Mouse (Mus musculus) monocyte, adult 2 months (primary cell): ENCODE results near the gene Tymp.

Source experiments
- DNase-seq, 2 experiments: peaks; one replicate each; pipeline ENCODE4 v3.0.0; 2022; ENCODE audit warnings: low spot score in 2 of 2, low read depth in 1 of 2

Gene Tymp

DNA sequence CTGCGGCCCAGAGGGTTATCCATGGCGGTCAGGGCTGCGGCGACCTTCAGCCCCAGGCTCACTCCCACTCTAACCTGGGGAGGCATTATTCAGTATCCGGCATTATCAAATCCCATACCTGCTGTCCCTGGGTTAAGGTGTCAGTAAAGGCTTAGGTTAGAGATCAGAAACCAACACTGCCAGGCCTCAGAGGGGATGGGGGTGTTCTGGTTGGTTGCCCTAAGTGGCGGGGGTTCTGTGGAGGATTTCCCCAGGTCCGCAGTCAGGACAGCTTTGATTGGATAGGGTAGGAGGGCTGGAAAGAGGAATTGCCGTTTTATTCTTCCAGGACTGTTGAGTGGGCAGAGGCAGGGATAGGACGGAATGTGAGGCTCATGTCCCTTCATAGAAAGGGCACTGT lies 2.5 kb downstream of the Tymp start:
- DNase-seq: no peak

DNA sequence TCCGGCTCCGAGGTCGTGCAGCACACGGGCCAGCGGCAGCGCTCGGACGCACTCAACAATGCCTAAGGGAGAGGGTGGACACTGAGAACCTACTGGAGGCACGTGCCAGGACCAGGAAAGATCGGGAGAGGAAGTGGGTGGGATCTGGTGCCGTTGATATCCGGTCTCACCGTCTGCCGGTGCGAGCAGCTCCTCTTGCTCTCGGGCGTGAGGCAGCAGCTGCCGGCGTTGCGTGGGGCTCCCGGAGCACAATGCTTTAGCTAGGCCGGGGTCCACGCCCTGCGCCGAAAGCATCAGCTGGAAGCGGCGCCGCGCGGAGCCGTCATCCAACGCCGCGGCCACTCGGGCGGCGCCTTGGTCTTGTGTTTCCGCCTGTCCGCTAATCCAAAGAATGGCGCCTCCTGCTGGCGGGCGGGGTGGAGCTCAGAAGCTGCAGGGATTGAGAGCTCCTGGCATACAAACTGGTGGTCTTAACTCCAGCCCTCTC lies 3.0 kb downstream of the Tymp start, which contains the start of gene Sco2:
Gene Sco2 (minus strand): TSS at position 85 of the 487 bp plus-strand sequence.
- peak; percentile 71 to 86 for DNase-seq

DNA sequence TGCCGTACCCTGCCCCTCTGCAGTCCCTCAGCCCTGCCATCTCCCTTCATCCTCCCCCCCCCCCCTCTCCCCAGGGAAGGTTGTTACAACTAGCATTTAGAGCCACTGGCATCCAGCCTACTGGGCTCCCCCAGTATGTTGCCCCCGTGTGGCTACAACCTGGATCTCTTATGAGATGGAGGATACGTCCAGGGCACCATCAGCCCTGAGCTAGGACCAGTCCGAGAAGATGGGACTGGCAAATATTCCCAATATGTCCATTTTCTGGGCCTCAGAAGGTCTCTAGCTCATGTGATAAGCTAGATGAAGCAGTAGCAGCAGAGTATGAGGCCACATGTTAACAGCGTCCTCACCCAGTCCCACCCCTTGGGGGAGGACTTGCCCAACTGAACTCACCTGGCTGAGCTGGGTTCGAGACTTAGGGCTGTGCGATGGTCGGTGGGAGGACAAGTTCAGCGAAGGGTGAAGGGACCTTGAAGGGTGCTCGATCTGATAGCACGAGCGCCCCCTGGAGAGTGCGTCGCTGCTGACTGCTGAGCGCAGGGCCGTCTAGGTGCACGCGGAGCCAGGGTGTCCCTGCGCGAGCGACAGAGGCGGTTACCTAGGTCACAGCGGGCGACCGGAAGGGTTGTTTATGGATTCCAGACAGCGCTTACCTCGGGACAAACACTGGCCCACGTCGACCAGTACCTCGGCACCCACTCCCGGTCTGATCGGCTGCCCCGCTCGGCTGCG lies 3.6 kb downstream of the Tymp start:
- DNase-seq: peak; percentile 55 to 75

DNA sequence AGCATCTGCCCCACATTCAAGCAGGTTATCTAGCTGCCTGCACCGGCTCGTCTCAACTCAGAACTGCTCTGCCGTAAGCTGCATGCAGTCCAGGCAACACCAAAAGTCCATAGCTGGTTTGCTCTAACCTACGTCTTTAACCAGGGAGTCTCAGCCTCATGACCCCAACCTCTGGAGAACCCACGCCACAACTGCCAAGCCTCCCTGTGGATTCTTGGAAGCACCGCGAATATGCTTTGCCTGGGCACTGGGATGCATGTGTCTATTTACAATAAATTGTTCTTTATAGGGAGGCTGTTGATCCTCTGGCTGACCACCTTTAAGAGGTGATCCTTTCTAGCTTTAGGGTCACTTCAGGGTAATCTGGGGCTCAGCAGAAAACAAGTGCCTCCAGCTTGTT lies 4.3 kb downstream of the Tymp start:
- no peak for DNase-seq

DNA sequence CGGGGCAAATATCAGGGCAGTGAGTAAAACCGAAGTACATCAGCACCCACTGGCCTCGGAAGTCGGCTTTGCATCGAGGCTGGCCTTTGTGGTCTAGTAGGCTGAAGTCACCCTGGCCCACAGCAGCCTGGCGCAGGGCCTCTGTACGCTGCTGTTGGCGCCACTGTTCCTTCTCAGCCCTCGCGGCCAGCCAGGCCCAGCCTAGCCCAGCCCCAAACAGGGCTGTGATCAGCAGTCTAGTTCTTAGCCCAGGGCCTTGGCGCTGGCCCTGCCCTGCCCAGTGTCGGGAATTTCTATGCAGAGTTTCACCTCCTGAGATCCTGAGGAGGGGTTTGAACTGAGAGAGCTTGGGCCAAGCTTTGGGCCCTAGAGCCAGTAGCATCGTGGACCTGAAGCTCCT lies 4.8 kb downstream of the Tymp start:
- no peak for DNase-seq

DNA sequence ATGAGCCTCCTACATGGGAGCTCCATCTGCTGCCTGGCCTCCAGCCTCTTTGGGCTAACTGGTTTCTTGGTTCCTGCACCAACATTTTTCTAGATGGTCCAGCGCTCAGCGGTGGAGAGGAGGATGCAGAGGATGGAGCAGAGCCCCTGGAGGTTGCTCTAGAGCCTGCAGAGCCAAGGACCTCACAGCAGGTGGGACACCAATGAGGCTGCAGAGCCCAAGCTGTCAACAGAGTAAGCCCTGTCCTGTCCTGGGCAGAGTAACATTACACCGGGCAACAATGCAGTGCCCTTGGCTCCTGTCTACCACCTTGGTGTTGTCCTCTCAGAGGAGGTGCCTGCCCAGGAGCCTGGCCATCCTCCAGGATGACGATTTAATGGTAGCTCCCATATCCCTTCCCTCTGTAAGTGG lies 11.7 kb downstream of the Tymp start:
- no peak for DNase-seq

DNA sequence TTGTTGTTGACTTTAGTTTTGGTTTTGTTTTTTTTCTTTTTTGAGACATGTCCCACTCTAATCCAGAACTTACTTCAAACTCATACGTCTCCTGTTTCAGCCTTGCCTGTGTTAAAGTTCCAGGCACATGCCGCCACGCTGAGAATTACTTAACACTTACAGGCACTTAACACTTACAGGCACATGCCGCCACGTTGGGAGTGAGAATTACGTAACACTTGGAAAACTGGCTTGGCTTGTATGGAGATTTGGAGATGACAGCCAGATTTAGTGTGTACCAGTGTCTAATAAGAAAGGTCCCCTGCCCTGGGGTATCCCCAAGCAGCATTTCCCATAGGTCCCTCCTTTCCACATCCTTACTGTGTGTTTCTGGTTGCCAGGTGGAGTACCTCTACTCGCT lies 13.8 kb downstream of the Tymp start:
- DNase-seq: no peak

DNA sequence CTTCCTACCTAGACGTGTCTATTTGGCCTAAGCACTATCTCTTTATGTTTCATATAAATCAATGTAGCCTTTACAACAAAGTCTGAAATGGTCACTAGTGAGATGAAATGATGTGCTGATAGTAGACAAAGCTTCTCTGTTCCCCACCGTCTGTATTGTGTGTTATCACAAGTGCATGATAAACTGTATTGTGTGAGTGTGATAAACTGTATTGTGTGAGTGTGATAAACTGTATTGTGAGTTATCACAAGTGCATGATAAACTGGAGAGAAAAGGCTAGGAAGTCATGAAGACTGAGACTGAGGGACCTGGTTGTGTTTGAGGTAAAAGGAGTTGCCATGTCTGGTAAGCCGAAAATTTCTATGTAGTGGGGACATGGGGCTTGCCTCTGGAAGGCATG lies 18.1 kb downstream of the Tymp start:
- no peak for DNase-seq

DNA sequence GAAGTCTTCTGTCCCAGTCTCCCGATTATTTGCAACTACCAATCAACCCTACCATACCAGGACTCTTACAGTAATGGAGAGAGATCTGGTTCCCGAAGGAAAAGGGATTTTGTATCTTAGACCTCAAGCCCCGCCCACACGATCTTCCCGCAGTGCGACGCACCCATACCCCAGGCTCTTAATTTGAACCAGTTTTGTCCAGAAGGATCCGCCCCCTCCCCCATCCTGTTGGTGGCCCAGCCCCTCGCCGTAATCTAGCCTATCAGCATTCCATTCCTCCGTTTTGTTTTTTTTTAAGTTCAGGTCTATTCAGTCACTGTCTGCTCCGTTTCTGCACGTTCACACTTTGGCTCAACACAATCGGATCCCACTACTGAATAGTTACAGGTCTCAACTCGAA lies 20.5 kb downstream of the Tymp start:
- DNase-seq: peak in 1 of 2 experiments; percentile 33

DNA sequence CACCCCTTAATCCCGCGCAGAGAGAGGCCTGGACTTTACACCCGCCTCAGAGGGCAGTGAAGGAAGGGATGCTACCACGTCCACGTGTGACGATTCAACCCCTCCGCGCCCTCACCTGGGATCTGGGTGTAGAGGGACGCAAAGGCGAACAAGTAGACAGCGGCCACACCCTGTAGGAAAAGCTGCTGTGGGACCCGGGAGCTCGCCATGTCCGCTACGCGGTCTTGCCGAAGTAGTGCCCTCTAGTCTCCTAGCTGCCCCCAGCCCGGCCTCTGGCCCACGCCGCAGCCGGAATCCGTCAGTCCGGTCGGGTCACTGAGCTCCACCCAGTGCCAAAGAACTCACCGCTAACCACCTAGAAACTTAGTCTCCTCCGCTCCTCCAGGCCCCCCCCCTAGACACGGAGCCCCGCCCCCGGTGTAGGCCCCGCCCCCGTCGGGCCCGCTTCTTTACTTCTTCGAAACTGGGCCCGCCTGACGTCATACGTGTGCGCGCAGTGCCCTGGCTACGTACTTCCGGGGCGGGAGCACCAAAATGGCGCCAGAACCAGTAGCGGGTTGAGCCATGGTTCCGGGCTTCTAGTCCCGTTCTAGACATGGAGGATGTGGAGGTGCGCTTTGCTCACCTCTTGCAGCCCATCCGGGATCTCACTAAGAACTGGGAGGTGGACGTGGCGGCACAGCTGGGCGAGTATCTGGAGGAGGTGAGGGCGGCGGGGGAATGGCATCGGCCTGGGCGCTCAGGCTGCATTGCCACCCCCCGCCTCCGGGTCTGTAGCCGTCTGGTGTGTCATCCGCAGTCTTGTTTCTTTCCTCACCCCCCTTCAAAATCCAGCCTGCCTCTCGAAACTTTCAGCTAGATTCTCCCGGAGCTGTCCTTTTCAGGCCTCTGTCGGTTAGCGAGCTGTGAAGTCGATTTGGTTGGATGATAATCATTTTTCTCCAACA lies 21.3 kb downstream of the Tymp start, which contains the start of the genes Lmf2 and Ncaph2:
Gene Lmf2 (minus strand): TSS at position 419 of the 947 bp plus-strand sequence.
Gene Ncaph2 (plus strand): TSS at position 479 of the 947 bp plus-strand sequence.
- DNase-seq: peak; percentile 88 to 94

DNA sequence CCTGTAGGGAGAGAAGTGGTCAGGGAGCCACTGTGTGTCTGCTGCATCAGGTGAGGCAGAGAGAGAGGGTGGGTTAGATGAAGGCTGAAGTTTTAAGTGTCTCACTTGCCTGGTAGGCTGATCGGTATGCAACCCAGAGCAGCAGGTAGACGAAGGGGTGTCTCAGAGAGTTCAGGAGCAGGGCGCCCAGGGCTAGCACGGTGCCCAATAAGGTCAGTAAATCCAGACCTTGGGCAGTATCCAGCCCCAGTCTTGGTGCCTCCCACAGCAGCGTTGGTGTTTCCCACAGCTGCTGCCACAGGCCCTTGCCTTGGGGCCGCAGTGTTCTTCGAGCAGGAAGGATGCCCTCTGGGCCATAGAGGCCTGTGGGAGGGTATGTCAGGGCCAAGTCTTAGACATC lies 22.4 kb downstream of the Tymp start:
- no peak for DNase-seq

DNA sequence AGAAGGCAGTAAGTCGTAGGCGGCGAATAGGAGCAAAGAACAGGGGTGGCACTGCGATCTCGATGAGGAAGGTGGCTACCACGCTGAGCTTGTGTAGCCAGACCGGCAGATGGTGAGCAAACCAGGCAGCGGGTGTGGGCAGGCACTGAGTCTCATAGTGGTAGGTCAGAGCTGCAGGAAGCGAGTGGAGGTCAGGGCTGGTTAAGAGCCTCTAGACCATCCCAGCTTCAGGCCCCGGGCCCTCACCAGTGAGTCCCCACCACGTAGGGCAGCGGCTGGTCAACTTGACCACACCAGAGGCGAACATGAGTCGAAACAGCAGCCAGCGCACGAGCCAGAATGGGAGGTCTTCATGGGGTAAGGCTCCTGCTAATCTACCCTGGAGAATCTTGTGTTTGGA lies 23.0 kb downstream of the Tymp start:
- DNase-seq: no peak

DNA sequence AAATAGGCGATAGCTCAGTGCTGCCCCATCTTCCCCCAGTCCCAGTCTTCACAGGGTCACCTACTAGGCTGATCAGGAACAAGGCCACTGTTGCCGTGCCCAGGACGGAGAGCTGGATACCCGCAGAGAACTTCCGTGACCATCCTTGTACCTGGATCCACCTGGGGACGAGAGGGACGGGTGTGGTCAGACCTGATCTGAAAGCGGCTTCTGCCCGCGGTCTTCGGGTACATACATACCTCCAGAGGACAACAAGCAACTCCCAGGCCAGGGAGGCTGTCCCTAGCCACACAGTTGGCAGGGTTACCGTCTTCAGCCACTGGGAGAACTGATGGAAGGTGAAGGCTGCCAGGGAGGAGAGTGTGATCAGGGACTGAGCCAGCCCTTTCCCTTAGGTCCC lies 24.0 kb downstream of the Tymp start:
- DNase-seq: no peak

DNA sequence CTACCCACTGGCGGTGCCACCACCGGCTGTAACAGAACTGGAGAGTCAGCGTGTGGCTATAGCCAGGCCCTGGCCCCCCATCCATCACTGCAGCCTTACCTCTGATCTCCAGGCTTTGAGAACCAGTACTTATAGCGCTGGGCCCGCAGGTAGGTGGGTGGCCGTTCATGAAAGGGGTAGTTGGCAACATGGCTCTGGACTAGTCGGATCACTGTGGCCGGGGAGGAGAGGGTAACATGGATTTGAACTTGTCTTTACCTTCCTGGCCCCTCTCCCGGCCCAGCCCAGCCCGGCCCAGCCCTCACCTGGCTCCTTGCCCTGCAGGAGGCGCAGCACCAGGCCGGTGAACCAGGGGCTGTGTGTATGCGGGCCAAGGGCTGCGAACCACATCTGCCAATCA lies 24.8 kb downstream of the Tymp start:
- DNase-seq: no peak

DNA sequence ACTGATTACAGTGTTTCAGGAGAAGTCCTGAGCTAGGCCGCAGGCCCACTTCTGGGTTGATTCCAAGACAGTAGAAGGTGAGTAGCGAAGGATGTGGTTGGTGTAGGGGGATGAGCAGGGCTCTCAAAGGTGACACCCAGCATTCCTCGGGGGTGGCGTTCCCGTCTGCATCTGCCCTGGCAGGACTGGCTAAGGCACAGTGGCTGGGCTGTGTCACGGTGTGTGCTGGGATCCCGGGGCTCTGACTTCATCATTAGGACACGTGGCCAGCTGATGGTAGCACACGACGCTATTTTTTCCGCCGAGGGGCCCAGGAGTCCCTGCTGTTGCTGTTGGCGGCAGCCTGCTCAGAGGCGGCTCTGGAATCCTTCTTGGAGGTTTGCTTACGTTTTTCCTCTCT lies 25.5 kb downstream of the Tymp start:
- DNase-seq: no peak

DNA sequence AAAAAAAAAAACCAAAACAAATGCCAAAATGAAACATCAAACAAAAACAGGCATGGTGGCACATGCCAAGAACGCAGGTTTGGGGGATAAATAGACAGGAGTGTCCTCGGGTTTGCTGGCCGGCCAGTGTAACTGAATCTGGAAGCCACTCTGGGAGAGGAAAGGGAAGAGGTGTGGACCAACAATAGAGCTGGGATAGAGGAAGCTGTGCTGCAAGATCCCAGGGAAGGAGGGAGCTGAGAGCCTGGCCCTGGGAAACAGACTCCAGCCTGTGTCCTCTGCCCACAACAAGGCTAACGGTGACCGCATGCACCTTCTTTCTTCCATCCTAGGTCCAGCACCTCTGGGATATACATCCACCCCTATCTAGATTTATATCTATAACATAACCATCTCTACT lies 26.4 kb downstream of the Tymp start:
- no peak for DNase-seq

DNA sequence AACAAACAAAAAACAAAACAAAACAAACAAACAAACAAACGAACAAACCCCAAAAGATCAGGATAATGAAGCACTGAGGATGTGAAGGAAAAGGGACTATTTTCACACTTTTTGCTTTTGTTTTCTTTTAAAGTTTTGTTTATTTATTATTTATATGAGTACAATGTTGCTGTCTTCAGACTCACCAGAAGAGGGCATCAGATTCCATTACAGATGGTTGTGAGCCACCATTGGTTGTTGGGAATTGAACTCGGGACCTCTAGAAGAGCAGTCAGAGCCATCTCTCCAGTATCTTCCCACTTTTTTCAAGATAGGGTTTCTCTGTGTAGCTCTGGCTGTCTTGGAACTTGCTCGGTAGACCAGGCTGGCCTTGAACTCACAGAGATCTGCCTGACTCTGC lies 33.5 kb downstream of the Tymp start:
- DNase-seq: no peak

DNA sequence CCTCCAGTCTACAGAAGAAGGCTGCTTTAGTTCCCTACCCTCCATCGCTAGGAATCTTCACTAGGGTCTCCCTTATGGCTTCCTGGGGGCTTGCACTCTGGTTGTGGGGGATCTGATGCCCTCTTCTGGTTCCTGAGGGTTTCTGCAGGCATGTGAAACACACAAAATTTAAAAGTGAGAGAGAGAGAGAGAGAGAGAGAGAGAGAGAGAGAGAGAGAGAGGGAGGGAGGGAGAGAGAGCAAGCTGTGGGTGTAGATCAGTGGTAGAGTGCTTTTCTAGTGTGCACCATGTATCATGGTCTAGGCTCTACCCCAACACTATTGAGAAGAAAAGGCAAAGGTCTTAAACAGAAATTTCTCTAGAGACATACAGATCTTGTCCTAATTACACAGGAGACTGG lies 35.2 kb downstream of the Tymp start:
- no peak for DNase-seq

DNA sequence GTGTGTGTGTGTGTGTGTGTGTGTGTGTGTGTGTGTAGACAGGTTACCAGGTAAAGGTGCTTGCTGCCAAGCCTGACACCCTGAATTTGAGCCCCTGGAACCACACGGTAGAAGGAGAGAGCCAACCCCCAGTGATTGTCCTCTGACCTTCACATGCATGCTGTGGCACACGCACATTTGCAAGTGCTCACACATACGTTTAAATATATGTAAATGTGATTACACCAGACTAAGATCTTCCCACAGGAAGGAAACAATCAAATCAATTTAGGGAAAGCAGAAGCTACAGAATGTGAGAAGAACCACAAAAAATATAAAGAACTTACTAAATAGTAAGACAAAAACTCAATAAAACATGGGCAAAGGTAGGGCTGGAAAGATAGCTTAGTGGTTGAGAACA lies 36.7 kb downstream of the Tymp start:
- no peak for DNase-seq

DNA sequence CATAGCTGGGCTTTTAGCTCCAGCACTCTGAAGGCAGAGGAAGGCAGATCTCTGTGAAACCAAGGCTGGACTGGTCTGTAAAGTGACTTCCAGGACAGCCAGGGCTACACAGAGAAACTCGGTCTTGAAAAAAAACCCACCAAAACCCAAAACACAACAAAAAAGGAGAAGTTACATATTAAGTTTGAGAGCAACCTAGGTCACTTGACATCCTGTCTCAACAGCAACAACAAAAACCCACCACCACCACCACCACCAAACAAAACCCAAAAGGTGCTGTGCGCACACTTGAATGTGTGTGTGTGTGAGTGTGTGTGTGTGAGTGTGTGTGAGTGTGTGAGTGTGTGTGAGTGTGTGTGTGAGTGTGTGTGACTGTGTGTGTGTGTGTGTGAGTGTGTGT lies 37.1 kb downstream of the Tymp start:
- DNase-seq: no peak

DNA sequence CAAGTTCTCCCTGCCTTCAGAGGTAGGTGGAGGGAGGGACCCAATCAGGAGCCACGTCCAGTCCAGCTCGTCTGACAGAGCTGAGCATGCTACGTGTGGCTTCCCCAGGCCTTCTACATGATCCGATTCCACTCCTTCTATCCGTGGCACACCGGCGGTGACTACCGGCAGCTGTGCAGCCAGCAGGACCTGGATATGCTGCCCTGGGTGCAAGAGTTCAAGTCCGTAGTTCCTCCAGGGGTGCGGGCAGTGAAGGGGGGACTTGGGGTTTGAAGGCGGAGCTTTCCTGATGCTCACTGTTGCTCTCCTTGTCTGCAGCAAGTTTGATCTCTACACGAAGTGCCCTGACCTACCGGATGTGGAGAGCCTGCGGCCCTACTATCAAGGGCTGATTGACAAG lies 40.4 kb downstream of the Tymp start:
- DNase-seq: no peak
